Mouse (Mus musculus) embryonic fibroblast, embryonic 13.5 days (primary cell): ENCODE measurements around the gene Pck2. TPM values are rescaled to one million over a fixed set of nuclear protein-coding genes. Genes with fewer than 3 reads are reported as not detected.

Source experiments
- H3K27ac ChIP-seq: 2 replicates; pipeline ENCODE4 v1.5.1; 2012; ENCODE audit warnings: low read length, control low read depth, inconsistent platforms; ENCODE audit not compliant: insufficient read depth
- H3K4me1 ChIP-seq: 2 replicates; pipeline ENCODE4 v1.6.1; 2011; ENCODE audit warnings: low read length; ENCODE audit not compliant: control insufficient read depth, insufficient read depth
- H3K4me3 ChIP-seq: 2 replicates; pipeline ENCODE4 v1.5.1; 2011; ENCODE audit warnings: mild to moderate bottlenecking, control low read depth, low read length; ENCODE audit not compliant: insufficient read depth
- CTCF ChIP-seq: IDR thresholded peaks from 2 replicates; pipeline ENCODE4 v1.5.1; 2011; ENCODE audit warnings: mild to moderate bottlenecking, control low read depth, low read length, moderate library complexity, borderline replicate concordance; ENCODE audit not compliant: insufficient read depth
- POLR2A ChIP-seq: IDR thresholded peaks from 2 replicates; pipeline ENCODE4 v1.6.1; 2011; ENCODE audit warnings: low read depth, mild to moderate bottlenecking, control low read depth, low read length, moderate library complexity
- polyA plus RNA-seq: library from polyadenylated mRNA; stranded (reverse); fragments of >200 nt; gene quantifications from 2 replicates; pipeline ENCODE4 v1.2.4, GENCODE M21; 2011; ENCODE audit warnings: low read depth; ENCODE audit not compliant: missing spikeins, insufficient read length

Gene Pck2
- polyA plus RNA-seq, 1 experiment, result 151 TPM

DNA sequence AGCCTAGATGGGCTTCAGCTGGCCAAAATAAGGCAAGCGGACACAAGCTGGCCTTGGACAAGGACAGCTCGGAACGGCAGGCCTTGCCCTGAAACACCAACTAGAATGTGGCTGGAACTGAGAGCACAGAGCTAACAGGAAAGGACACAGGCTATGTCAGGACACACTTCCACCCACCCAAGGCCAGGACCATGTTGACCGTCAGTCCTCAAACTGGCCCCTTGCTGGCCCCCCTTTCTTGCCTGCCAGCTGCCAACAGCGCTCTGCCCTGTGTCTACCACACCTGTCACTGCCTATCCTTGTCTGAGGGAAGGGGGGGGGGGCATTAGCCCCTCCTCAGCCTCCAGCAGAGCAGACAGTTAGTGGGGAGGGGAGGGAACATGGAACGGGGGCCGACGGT is 35.2 kb downstream of the Pck2 start, which contains the start of gene Fitm1:
TSS of gene Fitm1 (plus strand) at position 316 of the 400 bp plus-strand sequence.
- no peak for TF ChIP-seq CTCF
- no peak for TF ChIP-seq POLR2A
- Histone ChIP-seq H3K4me3 (no peak within 1 kb of the TSS), H3K27ac (no peak within 1 kb of the TSS), H3K4me1 (no peaks in the 10 kb centered on the region)

DNA sequence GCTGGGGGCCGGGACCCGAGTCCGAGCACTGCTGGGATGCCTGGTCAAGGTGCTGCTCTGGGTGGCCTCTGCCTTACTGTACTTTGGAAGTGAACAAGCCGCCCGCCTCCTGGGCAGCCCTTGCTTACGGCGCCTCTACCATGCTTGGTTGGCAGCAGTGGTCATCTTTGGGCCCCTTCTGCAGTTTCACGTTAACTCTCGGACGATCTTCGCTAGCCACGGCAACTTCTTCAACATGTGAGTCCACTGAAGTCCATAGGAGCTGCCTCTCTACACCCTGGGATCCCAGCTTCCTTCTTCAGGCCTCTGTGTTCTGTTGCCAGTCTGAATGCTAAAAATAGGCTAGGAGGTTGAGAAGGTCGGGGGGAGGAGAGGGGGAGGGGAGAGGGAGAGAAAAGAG is 35.6 kb downstream of the Pck2 start:
- Histone ChIP-seq H3K4me1 (no peaks in the 10 kb centered on the region), H3K4me3 (no peak overlapping the region), H3K27ac (no peak overlapping the region)
- TF ChIP-seq POLR2A (no peak), CTCF (no peak)

DNA sequence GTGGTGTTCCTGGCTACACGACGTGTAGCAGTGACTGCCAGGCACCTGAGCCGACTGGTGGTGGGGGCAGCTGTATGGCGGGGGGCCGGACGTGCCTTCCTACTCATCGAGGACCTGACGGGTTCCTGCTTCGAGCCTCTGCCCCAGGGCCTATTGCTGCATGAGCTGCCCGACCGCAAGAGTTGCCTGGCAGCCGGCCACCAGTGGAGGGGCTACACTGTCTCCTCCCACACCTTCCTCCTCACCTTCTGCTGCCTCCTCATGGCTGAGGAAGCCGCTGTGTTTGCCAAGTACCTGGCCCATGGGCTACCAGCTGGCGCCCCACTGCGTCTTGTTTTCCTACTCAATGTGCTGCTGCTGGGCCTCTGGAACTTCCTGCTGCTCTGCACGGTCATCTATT is 36.3 kb downstream of the Pck2 start:
- Histone ChIP-seq H3K27ac (no peak overlapping the region), H3K4me1 (no peaks in the 10 kb centered on the region), H3K4me3 (no peak overlapping the region)
- TF ChIP-seq POLR2A (no peak), CTCF (no peak)

DNA sequence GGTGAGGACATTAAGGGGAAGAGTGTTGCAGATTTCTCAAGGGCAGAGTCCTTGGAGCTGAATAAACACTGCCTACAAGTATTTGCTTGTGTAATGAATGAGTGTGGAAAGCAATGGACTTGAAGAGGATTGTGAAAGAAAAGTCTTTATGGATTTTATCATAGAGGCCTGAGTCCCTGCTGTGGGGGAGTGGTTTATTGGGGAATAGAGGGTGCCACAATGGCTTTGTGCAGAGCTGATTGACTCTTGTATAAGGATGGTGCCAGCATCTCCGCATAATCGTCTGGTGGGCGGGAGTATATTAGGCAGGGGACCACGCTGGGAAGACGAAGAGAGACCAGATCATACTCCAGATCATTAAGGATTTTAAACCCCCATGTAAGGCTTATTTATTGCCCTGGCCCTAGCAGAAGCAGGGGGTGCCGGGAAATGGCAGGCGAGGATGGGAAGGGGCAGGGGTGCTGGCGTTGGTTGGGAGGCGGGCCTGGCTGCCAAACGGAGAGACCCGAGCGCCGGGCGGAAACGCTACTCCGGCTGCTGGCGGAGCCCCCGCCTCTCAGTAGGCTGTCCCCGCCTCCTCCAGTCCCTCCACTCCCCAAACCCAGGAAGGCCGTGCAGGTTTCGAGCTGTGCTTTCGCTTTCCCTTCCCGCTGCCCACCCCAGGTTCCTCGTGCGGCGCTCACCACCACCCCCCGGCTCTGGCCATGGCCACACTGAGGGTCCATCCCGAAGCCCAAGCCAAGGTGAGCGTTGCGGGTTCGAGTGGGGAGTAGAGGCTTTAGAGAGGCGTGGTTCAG is 38.0 kb downstream of the Pck2 start, which contains the start of gene Psme1:
TSS of gene Psme1 (plus strand) at position 253 of the 797 bp plus-strand sequence.
- TF ChIP-seq CTCF (no peak), POLR2A (peak; percentile 73)
- Histone ChIP-seq H3K4me3 (peak within 1 kb of the TSS; percentile 82), H3K27ac (peak within 1 kb of the TSS; percentile 30; the same call in 1 of the 2 replicates), H3K4me1 (no peaks in the 10 kb centered on the region)

DNA sequence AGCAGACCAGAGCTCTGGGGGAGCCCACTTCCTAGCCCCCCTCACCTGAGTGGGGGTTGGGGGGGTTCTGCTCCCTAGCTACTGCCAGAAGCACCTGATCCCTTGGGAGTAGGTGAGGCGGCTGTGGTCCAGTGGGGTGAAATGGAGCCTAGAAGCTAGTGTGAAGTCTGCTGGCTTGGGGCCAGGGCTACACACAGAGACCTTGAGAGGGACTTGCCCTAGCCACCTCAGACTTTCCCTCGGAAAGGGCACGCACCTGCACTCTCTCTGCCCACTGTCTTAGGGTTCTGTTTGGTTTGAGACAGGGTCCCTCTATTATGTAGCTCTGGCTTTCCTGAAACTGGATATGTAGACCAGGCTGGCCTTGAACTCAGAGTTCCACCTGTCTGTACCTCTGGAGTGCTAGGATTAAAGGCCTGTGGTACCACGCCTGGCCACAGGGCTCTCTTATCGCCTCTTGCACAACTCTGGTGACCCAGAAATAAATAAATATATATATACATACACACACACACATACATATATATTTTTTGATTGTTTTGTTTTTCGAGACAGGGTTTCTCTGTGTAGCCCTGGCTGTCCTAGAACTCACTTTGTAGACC is 38.7 kb downstream of the Pck2 start:
- H3K4me3 ChIP-seq, result peak overlapping the region; percentile 82
- H3K4me1 ChIP-seq, result no peaks in the 10 kb centered on the region
- no peak for TF ChIP-seq CTCF
- TF ChIP-seq POLR2A, result no peak
- H3K27ac ChIP-seq, result no peak overlapping the region

DNA sequence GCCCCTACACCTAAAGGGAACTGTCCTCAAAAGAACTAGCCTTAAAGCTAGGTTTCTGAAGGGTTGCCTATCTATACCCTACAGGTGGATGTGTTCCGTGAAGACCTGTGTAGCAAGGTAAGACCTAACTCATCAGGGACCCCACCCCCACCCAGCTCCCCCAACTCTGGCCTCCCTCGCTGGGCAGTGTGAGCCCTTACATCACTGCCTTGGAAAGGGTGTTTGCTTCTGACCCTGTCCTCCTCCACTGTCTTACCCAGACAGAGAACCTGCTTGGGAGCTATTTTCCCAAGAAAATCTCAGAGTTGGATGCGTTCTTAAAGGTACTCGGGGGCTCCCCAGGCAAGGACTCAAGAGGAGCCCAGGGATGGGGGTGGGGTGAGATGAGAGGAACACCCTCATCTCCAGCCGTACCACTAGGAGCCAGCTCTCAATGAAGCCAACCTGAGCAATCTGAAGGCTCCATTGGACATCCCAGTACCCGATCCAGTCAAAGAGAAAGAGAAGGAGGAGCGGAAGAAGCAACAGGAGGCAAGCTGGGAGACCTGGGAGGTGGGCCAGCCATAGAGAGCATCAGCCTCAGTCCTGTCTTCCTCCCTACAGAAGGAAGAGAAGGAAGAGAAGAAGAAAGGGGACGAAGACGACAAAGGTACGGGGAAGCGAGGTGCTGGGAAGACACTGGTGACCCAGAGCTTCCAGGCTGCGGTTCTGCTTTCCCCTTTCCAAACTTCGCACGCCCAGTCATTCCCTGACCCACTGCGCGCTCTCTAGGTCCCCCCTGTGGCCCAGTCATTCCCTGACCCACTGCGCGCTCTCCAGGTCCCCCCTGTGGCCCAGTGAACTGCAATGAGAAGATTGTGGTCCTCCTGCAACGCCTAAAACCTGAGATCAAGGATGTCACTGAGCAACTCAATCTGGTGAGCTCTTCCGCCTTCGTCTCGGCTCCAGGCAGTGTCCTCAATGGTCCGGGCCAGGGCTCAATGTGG is 39.7 kb downstream of the Pck2 start:
- Histone ChIP-seq H3K4me3 (no peak overlapping the region), H3K4me1 (no peaks in the 10 kb centered on the region), H3K27ac (no peak overlapping the region)
- TF ChIP-seq CTCF (no peak), POLR2A (no peak)

DNA sequence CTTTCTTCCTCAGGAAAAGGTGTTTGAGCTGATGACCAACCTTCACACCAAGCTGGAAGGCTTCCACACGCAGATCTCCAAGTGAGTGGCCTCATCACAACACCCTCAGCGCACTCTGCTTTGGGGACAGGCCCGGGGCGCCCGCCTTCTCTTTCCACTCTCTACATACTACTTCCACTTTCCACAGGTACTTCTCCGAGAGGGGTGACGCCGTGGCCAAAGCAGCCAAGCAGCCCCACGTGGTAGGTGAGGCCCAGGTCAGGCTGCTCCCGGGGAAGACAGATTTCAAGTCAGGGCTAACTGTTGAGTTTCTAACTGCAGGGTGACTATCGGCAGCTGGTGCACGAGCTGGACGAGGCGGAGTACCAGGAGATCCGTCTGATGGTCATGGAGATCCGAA is 40.7 kb downstream of the Pck2 start:
- Histone ChIP-seq H3K27ac (no peak overlapping the region), H3K4me1 (no peaks in the 10 kb centered on the region), H3K4me3 (no peak overlapping the region)
- TF ChIP-seq CTCF, result no peak
- TF ChIP-seq POLR2A, result no peak

DNA sequence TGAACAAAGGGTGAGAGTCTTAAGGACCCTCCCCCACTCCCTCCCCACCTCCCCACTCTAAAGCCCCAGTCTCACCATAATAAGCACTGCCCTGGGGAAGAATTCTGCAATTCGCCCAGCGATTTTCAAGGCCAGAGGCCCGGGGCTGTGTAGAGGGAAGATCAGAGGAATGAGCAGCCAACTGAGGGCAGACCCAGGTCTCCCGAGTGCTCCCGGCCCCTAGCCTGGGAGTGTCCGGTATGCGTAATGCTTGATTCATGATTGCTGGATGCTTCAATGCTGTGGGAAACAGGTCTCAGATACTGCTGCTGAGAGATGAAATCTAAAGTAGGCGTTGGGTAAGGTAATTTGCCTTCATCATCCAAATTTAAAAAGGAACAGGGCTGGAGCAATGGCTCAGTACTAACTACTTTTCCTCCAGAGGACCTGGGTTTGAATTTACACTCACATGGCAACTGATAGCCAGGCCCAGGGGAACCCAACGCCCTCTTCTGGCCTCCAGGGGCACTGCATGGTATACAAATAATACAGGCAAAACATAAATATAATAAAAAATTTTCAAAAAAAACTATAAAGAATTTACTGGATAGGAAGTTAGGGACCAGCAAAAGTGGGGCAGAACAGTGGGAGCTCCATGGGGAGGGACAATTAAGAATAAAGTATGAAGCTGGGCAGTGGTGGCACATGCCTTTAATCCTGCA is 42.1 kb downstream of the Pck2 start:
- TF ChIP-seq CTCF (no peak), POLR2A (peak; percentile 31; the same call in 1 of the 2 replicates)
- H3K4me1 ChIP-seq, result no peaks in the 10 kb centered on the region
- no peak overlapping the region for H3K27ac ChIP-seq
- H3K4me3 ChIP-seq, result no peak overlapping the region

DNA sequence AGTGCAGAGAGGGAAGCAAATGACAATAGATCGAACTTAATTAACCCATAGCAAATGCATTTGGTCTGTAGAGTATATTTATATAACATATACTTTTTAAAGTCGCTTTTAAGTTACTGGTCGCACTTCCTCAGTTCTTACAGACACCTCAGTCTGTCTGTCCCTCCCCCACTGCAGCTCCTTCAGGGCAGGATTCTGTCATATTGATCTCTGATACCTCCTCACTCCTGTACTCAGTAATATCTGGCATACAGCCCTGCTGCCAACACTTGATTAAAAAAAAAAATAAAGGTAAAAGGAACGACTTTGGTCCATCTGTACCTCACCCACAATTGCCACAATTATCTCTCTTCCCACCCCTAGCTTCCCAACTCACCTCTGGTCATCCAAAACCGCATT is 44.2 kb downstream of the Pck2 start:
- Histone ChIP-seq H3K27ac (no peak overlapping the region), H3K4me3 (peak overlapping the region; percentile 73), H3K4me1 (no peaks in the 10 kb centered on the region)
- no peak for TF ChIP-seq CTCF
- no peak for TF ChIP-seq POLR2A
